Mouse (Mus musculus): Measurements from ENCODE around the gene Csf3. TPM values are rescaled to one million over a fixed set of nuclear protein-coding genes. Genes with fewer than 3 reads are reported as not detected.
"Not testable (repeated sequence)": the region's sequence is repeated elsewhere in the genome, so short reads cannot be mapped to it uniquely, and the experiment has no call there.

Csf3 gene
- total RNA-seq, 2 experiments from 2014 or later, result not detected

DNA sequence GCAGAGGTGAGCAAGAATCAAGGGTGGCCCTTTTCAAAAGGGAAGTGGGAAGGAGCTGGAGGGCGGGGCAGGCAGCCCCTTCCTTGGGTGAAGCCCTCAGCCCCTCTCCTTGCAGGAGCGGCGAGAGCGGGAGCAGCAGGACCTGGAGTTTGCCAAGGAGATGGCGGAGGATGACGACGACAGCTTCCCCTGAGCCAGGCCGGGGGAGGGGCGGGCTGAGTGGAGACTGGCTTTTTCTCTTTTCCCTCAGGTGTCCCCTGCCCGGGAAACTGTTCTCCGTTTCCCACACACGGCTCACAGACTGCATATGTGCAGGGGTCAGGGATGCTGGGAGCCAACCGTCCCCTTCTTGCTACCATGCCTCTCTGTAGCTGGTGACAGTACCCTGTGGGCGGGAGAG, 5.7 kb upstream of the Csf3 start:
- DNase-seq, result no peak
- intact Hi-C loops (cut with DNase I), result no loop called here

DNA sequence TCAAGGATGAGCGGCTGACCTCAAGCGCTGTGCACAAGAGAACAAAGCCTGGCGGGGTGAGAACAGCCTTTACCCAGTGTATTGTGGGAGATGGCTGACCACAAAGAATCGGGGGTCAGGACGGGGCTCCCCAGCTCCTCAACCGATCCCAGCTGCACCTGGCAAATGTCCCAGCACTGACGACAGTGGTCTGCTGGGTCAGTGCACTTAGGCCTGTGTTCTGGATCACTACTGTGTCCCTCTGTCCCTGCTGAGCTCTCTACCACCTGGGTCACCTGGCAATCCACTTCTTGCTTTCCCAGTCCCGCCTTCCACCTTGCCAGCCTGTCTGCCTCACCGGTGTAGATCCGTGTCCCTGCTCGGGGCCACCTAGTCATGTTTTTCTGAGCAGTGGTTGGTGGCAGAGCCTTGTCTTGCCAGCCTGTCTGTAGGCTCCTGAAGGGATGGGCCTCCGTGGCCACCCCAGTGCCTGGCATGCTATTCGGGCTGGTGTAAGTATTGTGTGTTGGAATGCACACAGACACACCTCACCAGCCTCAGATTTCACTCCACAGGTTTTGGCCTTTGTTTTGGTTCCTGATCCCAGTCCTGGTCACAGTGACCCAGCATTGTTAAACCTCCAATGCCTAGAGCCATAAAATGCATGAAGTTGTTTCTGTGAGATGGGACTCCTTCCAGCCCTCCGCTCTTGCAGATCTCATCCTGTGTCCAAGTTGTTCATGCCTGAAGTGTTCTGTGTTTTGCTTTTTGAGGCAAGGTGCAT, 4.4 kb upstream of the Csf3 start:
- intact Hi-C loops (cut with DNase I), result no loop called here
- no peak for DNase-seq

DNA sequence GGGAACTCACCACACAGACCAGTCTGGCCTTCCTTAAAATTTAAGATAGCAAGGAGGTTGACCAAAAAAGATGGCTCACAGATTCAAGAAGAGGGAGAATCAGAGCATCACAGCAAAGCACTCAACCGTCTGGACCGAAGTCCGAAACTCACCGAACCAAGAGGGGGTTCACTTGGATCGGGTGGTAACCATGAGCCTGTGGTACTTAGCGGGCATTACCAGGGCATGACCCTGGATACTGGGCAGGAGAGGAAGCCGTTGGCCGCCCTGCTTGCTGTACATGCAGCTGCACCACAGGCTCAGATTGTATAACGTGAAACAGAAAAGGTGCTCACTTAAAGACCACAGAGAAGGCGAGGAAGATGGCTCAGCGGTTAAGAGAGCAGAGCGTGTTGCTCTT, 3.8 kb upstream of the Csf3 start:
- intact Hi-C loops (cut with DNase I), result no loop called here

DNA sequence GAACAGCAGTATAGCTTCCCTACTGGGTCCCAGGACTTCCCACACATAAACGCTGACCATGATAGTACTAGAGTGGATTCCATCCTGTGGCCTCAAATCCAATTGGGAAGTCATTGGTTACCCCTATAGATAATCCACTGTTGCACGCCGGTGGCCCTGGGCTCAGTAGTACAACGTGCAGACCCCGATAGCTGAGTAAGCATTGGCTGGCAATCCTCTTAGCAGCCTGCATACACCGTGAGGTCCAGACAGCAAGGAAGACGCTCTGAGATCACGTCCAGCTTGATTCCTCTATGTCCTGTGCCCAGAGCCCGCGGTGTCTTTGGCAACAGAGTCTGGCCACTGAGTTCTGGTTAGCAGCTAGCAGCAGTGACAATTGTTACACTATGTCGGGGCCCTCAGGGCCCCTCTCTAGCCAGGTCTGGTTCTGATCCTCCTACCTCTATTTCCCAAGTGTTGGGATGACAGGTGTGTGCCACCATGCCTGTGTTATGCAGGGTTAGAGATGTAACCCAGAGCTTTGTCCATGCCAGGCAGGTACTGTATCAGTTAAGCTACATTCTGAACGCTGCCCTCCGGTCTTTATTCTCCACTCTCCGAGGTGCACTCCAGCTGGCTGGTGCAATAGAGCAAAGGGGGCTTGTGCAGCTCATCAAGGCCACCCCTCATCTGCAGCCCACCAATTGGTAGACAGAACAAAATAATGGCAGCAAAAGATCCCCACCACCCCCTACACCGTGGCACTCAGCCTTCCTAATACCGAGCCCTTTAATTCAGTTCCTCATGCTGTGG, 2.0 kb upstream of the Csf3 start:
- intact Hi-C loops (cut with DNase I), result no loop called here
- no peak for DNase-seq

More for the DNA sequence above, 3.8 kb upstream of the Csf3 start:
- DNase-seq, result no peak

DNA sequence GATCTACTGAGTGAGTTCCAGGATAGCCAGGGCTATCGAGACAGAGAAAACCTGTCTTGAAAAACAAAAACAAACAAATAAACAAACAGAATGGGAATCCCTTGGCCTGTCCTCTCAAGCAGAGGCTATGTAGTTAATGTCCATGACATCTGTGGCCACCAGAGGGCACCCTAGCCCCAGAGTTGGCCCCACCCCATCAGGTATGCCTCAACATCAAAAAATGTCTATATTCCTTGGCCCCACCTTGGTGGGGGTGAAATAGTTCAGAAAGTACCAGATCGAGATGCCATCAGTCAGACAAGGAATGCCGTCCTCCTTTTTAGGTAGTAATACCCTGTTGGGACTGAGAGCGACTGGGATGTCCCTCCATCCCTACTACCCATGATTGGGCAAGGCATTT, 1.2 kb upstream of the Csf3 start:
- intact Hi-C loops (cut with DNase I), result loop anchor here (1.0 to 2.0 kb wide), 3 partner anchors 88 to 209 kb away; no protein-coding TSS in a partner anchor
- DNase-seq, result peak; percentile 85 to 89

DNA sequence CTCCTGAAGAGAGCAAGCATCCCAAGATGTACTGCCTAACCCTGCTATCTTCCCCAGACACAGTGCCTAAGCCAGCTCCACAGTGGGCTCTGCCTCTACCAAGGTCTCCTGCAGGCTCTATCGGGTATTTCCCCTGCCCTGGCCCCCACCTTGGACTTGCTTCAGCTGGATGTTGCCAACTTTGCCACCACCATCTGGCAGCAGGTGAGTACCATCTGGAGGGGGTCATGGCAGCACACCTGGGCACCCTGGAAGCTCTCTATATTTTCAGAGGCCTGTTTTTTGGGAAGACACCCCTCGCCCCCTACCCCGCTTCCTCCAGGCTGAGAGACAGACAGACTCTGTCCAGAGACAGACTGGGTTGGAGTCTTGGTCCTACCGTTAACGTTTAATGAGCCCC, 1.3 kb downstream of the Csf3 start:
- intact Hi-C loops (cut with DNase I), result no loop called here
- DNase-seq, result no peak

DNA sequence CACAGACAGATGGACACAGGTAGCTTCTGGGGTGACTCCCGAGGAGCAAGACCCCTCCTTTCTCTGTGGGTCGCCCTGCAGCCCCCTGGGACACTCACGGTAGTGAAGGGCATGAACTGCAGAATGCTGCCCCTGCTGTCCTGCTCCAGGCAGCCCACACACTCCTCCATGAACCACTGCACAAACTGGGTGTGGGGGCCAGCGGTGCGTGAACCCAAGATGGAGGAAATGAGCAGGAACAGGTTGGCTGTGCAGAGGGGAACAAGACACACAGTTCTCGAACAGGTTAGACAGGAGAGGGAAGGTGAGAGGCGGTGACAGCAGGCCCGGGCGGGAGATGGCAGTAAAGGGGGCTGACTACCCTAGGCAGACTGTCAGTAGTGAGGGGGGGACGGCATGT, 4.0 kb downstream of the Csf3 start:
- intact Hi-C loops (cut with DNase I), result no loop called here
- no peak for DNase-seq

DNA sequence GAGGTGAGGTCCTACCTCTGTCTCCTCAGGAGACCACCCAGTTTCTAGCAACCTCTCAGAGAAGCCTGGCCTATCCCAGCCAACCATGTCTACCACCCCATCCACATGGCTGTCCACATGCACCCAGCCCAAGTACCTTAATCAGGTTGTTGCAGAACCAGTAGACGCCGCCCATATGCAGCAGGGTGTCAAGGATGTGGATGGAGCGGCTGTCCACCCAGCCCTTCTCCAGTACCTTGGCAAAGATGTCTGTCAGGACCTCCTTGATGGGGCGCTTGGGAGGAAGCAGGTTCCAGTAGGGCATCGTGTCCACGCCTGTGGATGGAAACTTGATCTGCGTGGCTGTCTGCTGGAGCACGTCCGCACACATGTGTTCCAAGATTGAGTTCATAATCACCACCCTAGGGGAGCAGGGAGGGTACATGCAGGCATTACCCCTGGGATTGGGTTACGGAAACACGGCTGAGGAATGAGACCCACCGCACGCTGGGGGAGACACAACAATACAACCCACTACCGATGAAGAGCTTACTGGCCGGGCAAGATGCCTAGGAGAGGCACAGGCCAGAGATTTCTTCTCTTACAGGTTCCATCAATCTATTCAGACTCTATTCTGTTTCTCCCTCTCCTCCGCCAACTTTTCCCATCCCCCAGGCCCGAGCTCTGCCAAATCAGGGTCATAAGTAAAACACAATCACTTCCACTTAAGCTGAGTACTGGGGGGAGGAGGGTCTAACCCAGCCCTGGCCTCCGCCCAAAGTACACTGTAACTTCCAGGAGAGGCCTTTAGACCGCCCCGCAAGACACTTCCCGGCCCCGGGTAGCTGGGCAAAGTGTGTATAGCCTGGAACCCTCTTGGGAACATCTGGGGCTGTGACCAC, 6.6 kb downstream of the Csf3 start:
- intact Hi-C loops (cut with DNase I), result no loop called here
- peak; percentile 70 to 78 for DNase-seq

DNA sequence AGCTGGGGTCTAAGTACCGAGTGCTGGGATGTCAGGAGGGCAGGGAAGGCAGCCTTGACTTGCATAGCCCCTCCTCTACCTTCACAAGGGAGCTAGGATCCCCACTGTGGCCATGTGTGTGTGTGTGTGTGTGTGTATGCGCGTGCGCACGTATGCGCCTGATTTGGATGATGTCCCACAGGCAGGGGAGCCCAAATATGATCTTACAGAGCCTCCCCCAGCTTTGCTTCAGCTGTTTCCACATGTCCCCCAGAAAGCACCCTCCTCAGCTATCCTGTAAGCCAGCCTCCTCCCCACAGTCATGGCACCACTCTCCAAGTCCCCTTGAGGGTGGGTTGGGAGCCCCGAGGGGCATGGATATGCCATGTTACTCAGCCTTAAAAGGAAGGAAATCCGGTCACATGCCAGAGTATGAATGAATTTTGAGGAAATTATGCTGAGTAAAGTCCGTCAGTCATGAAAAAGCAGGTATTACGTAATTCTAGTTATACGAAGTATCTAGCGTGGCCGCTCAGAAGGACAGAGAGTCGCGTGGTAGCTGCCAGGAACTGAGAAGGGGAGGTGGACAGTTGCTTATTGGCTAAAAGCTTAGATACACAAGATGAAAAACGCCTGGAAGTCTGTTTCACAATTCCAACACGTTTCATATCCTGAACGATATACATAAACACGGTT, 7.4 kb downstream of the Csf3 start:
- intact Hi-C loops (cut with DNase I), result no loop called here

DNA sequence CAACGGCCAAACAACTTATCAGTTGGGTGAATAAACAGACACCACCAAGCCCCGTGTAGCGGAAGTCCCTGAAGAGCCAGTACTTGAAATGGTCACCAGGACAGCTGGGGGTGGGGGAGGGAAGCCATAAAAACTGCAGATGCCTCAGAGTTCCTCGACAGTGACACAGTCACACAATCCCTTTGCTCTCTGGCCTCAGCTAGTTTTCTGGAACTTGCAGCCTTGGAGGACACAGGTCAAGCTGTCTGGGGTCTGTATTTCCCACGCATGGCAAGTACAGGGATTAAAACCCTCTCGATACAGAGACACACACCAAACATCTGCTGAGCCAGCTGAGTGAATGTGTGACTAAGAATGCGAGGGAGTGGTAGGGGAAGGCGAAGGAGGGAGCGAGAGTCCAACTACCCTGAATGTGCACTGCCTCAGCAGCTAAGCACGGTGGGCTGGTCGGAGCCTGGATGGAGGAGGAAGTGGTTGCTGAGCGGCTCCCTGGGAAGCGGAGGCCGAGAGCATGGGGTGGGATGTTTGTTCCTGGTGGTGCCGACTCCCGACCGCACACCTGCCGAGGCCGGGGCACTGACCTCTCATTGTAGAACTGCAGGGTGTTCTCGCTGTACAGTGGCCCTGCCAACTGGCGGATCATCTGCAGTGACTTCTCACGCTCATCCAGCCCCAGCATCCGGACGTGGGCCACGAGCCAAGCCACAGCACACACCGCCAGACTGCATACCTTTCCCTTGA, 8.1 kb downstream of the Csf3 start:
- intact Hi-C loops (cut with DNase I), result no loop called here
- peak; percentile 55 to 57 for DNase-seq

More for the DNA sequence above, 7.4 kb downstream of the Csf3 start:
- DNase-seq, result peak; percentile 43 to 47

DNA sequence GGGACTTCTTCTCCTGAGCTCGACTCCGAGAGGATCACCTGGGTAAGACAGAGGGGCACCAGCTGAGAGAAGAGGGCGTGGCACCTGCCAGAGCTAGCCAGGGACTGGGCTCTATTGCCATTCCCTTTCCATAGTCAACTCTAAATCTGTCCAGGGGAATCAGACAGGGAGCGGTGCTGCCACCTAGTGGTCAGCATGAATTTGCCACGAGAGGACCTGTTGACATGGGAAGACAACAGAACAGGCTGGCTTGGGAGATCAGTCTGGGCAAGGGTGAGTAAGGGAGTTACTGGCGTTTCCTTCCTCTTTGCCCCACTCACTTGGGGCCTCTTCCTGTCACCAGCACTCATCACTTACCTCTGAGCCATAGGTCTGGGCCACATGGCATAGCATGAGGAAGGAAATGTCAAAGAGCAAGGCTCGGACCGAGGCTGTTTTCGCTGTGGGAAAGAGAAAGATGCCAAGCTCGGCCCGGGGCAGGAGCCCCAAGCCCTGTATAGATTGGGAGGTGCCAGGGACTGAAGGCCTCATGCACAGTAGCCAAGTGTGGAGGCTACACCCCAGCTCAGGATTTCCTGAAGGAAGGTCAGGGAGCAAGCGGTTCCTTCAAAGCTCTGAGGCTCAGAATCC, 9.5 kb downstream of the Csf3 start:
- intact Hi-C loops (cut with DNase I), result no loop called here
- DNase-seq, result peak; percentile 88 to 92

DNA sequence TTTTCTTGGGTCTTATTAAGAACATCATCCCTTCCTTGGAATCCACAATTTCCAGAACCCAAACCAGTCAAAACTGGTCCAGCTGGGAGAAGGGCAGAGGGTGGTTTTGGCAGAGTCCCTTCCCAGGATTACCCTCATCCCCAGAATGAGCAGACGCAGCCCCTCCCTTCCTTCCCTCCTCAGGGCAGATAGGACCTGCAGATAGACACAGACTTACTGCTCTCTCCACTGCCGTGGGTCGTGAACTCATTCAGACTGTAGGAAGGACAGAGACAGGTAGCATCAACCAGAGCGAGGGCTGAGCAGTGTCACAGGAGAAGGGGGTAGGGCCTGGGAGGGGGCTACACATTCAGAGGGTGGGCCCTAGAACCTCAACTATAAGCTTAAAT, 10.0 kb downstream of the Csf3 start:
- DNase-seq, result no peak
- intact Hi-C loops (cut with DNase I), result no loop called here

DNA sequence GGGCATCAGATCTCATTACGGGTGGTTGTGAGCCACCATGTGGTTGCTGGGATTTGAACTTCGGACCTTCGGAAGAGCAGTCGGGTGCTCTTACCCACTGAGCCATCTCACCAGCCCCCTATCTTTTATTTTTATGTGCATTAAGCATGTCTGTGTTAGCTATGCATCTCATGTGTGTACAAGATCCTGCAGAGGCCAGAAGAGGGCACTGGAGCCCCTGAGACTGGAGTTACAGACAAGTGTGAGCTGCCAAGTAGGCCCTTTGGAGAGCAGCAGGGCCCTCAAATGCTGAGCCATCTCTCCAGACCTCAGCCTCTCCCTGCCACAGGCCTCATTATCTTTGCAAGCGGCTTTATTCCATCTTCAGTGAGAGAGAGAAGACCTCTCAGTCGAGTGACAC, 10.9 kb downstream of the Csf3 start:
- DNase-seq; intact Hi-C loops (cut with DNase I): not testable (repeated sequence)

DNA sequence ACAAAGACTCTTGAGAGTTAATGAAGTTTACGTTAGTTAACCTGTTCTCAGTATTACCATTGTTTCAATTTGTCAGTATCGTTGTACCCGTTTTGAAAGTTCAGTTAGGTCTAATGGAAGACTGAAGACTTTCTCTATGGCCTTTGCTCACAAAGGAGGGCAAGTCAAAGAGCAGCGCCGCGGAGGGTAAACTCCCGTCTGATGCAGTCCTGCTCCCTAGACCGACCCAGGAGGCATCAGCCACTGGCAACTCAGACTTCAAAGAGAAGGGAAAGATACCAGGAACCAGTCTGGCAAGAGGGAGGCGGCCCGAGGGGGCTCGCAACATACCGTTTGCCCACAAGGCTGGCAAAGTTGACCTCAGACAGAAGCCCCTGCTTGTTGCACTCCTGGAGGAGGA, 12.6 kb downstream of the Csf3 start:
- intact Hi-C loops (cut with DNase I), result no loop called here
- DNase-seq, result no peak

DNA sequence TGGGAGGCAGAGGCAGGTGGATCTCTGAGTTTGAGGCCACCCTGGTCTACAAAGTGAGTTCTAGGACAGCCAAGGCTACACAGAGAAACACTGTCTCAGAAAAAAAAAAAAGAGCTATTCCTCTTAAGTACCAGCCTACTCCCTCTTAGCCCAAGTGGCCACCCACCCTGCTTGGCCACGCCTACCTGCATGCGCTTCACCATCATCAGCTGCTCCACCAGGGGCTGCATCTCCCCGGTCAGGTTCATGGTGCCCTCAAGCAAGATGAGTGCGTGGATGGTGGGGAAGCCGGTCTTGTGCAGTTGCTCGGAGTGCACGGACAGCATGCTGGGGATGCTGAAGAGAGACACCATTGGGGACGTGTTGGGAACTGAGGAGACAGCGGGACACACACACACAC, 14.9 kb downstream of the Csf3 start:
- intact Hi-C loops (cut with DNase I), result loop anchor here (2.0 kb wide), 1 partner anchor 73 kb away; no protein-coding TSS in a partner anchor
- no peak for DNase-seq

DNA sequence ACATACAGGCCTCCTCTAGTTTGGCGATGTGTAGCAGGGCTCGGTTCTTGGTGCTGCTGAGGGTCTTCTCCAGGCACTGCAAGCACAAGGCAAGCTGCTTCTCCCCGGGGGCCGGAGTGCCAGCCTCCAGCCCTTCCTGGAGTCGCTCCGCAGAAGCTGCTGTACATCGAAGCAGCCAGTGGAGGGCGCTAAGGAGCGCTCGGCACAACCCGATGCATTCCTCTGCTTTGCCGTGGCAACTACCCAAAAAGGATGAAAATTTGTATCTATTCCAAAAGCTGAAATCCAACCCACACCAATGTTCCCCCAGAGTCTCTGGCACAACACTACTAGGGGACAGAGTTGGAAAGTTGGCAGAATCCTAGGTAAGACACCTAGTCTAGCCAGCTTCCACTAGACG, 16.8 kb downstream of the Csf3 start:
- DNase-seq, result peak; percentile 81 to 89
- intact Hi-C loops (cut with DNase I), result loop anchor here (2.0 kb wide), 1 partner anchor 71 kb away; no protein-coding TSS in a partner anchor

DNA sequence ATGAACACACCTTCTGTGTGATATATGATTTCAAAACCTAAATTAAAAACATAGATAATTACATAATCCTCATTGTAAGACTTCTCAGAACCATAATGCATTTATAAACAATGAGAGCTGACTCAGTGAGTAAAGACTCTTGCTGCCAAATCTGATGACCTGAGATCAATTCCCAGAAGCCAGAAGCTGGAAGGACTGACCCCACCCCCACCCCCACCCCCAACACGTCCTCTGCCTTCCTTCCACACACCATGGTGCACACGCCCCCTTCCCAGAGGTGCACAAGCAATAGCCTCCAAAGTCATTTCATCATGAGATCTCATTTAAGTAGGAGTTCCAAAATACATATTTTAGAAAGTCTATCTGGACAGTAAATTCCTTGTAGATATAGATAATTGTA, 19.7 kb downstream of the Csf3 start:
- no peak for DNase-seq
- intact Hi-C loops (cut with DNase I), result no loop called here

DNA sequence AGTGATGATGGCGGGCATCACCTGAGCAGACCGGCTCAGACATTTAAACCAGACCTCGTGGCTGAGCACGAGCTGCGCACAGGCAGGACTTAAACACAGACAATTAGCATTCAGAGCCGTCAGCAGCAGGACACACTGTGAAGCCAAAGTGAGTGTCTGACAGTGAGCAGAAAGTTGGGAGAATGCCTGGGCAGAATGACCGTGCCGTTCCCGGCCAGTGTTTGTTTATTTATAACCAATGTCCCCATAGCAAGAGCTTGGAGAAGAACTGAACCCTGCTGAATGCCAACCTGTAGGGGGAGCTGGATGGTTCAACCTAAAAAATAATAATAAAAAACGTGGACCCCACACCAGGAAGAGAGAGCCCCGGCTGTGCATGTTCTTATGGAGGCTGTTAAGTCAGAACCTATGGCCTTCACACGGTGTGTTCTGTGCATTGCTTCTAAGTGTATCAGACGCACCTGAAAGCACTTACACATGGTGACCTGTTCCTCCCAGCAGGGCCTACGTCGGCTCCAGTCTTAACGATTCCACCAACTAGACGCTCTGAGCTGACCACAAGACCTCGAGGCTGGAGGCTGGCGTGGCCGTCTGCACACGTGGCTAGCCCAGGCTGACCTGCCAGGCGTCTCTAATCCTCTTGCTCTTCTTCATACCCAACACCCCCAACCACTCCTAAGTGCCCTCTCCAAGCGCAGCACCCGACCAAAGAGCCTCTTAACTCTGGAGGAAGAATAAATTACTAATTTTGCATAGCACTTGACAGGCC, 20.6 kb downstream of the Csf3 start:
- intact Hi-C loops (cut with DNase I), result no loop called here
- DNase-seq, result peak; percentile 75 to 84

Data from heart, postnatal 14 days (tissue).